Mouse (Mus musculus): ENCODE data around the gene Irf2bpl. TPM values are rescaled to one million over a fixed set of nuclear protein-coding genes. Genes with fewer than 3 reads are reported as not detected.

The Irf2bpl gene
- polyA plus RNA-seq, 1 experiment = 59.1 TPM

GRCm38 (mm10) chr12:86906395-86906794, 21.8 kb upstream of the Irf2bpl start:
- no peaks in the 10 kb centered on the region for H3K79me2 ChIP-seq (ENCODE audit: control insufficient read depth, insufficient read depth)
- peak overlapping the region; percentile 52 for H3K4me2 ChIP-seq (ENCODE audit: low read depth)
- H3K4me3 ChIP-seq = no peak overlapping the region
- TF ChIP-seq MYOG (IDR thresholded peaks at IDR 0.05; ENCODE audit: control insufficient read depth in 1 of 3, insufficient read depth in 1 of 3, insufficient read length in 2 of 3, low read depth in 2 of 3) (no peak), POLR2AphosphoS2 (IDR thresholded peaks at IDR 0.05; ENCODE audit: insufficient read length, low read depth) (no peak), REST (IDR thresholded peaks at IDR 0.05; ENCODE audit: insufficient read depth, insufficient read length) (no peak), MYOD1 (IDR thresholded peaks at IDR 0.05; ENCODE audit: control insufficient read depth in 1 of 3, insufficient read length in 2 of 3, low read depth in 2 of 3) (no peak), TCF3 (IDR thresholded peaks at IDR 0.05; ENCODE audit: insufficient read length, low read depth) (no peak), TCF12 (IDR thresholded peaks at IDR 0.05; ENCODE audit: insufficient read depth, poor library complexity, severe bottlenecking) (no peak), E2F4 (IDR thresholded peaks at IDR 0.05; ENCODE audit: insufficient read depth) (no peak), SRF (IDR thresholded peaks at IDR 0.05; ENCODE audit: control insufficient read depth, insufficient read length, low read depth) (no peak), POLR2A (IDR thresholded peaks at IDR 0.05; ENCODE audit: insufficient read length, low read depth) (no peak), CEBPB (IDR thresholded peaks at IDR 0.05; ENCODE audit: insufficient read depth, poor library complexity, severe bottlenecking) (no peak), MAX (IDR thresholded peaks at IDR 0.05; ENCODE audit: low read depth) (no peak), USF1 (IDR thresholded peaks at IDR 0.05; ENCODE audit: low read depth) (no peak)
- peaks cover 5% of the 10 kb centered on the region for H3K36me3 ChIP-seq (ENCODE audit: control insufficient read depth, insufficient read depth)
- no peak overlapping the region for H3ac ChIP-seq (ENCODE audit: control insufficient read depth, insufficient read length)
- no peaks in the 10 kb centered on the region for H3K27me3 ChIP-seq (ENCODE audit: control insufficient read depth, insufficient read depth, insufficient read length)

- Histone ChIP-seq H3K79me2 (ENCODE audit: control insufficient read depth, insufficient read depth) (no peaks in the 10 kb centered on the region), H3K4me2 (ENCODE audit: low read depth) (peak overlapping the region; percentile 52)
- TF ChIP-seq E2F4 (IDR thresholded peaks at IDR 0.05; ENCODE audit: insufficient read depth) (no peak), SRF (IDR thresholded peaks at IDR 0.05; ENCODE audit: control insufficient read depth, insufficient read length, low read depth) (no peak), CEBPB (IDR thresholded peaks at IDR 0.05; ENCODE audit: insufficient read depth, poor library complexity, severe bottlenecking) (no peak), POLR2AphosphoS2 (IDR thresholded peaks at IDR 0.05; ENCODE audit: insufficient read length, low read depth) (peak; percentile 14), USF1 (IDR thresholded peaks at IDR 0.05; ENCODE audit: low read depth) (no peak), MYOD1 (IDR thresholded peaks at IDR 0.05; ENCODE audit: control insufficient read depth in 1 of 3, insufficient read length in 2 of 3, low read depth in 2 of 3) (no peak)
Observed at GRCm38 (mm10) chr12:86905876-86906275, 21.3 kb upstream of the Irf2bpl start.

GRCm38 (mm10) chr12:86905203-86905602, 20.6 kb upstream of the Irf2bpl start:
- no peak overlapping the region for H3ac ChIP-seq (ENCODE audit: control insufficient read depth, insufficient read length)
- H3K4me3 ChIP-seq = no peak overlapping the region
- H3K27me3 ChIP-seq (ENCODE audit: control insufficient read depth, insufficient read depth, insufficient read length) = no peaks in the 10 kb centered on the region
- peaks cover 5% of the 10 kb centered on the region for H3K36me3 ChIP-seq (ENCODE audit: control insufficient read depth, insufficient read depth)
- no peaks in the 10 kb centered on the region for H3K79me2 ChIP-seq (ENCODE audit: control insufficient read depth, insufficient read depth)
- H3K4me2 ChIP-seq (ENCODE audit: low read depth) = no peak overlapping the region
- TF ChIP-seq TCF3 (IDR thresholded peaks at IDR 0.05; ENCODE audit: insufficient read length, low read depth) (no peak), POLR2AphosphoS2 (IDR thresholded peaks at IDR 0.05; ENCODE audit: insufficient read length, low read depth) (no peak), MAX (IDR thresholded peaks at IDR 0.05; ENCODE audit: low read depth) (no peak), POLR2A (IDR thresholded peaks at IDR 0.05; ENCODE audit: insufficient read length, low read depth) (no peak), MYOD1 (IDR thresholded peaks at IDR 0.05; ENCODE audit: control insufficient read depth in 1 of 3, insufficient read length in 2 of 3, low read depth in 2 of 3) (no peak), CEBPB (IDR thresholded peaks at IDR 0.05; ENCODE audit: insufficient read depth, poor library complexity, severe bottlenecking) (no peak), SRF (IDR thresholded peaks at IDR 0.05; ENCODE audit: control insufficient read depth, insufficient read length, low read depth) (no peak), MYOG (IDR thresholded peaks at IDR 0.05; ENCODE audit: control insufficient read depth in 1 of 3, insufficient read depth in 1 of 3, insufficient read length in 2 of 3, low read depth in 2 of 3) (no peak), E2F4 (IDR thresholded peaks at IDR 0.05; ENCODE audit: insufficient read depth) (no peak), USF1 (IDR thresholded peaks at IDR 0.05; ENCODE audit: low read depth) (no peak), TCF12 (IDR thresholded peaks at IDR 0.05; ENCODE audit: insufficient read depth, poor library complexity, severe bottlenecking) (no peak), REST (IDR thresholded peaks at IDR 0.05; ENCODE audit: insufficient read depth, insufficient read length) (no peak)

More at GRCm38 (mm10) chr12:86905876-86906275, 21.3 kb upstream of the Irf2bpl start:
- Histone ChIP-seq H3ac (ENCODE audit: control insufficient read depth, insufficient read length) (no peak overlapping the region), H3K27me3 (ENCODE audit: control insufficient read depth, insufficient read depth, insufficient read length) (no peaks in the 10 kb centered on the region), H3K4me3 (no peak overlapping the region), H3K36me3 (ENCODE audit: control insufficient read depth, insufficient read depth) (peaks cover 5% of the 10 kb centered on the region)

- Histone ChIP-seq H3ac (ENCODE audit: control insufficient read depth, insufficient read length) (no peak overlapping the region), H3K27me3 (ENCODE audit: control insufficient read depth, insufficient read depth, insufficient read length) (no peaks in the 10 kb centered on the region), H3K4me3 (no peak overlapping the region), H3K36me3 (ENCODE audit: control insufficient read depth, insufficient read depth) (peaks cover 5% of the 10 kb centered on the region), H3K79me2 (ENCODE audit: control insufficient read depth, insufficient read depth) (no peaks in the 10 kb centered on the region), H3K4me2 (ENCODE audit: low read depth) (no peak overlapping the region)
- TF ChIP-seq SRF (IDR thresholded peaks at IDR 0.05; ENCODE audit: control insufficient read depth, insufficient read length, low read depth) = no peak
- no peak for TF ChIP-seq TCF12 (IDR thresholded peaks at IDR 0.05; ENCODE audit: insufficient read depth, poor library complexity, severe bottlenecking)
- TF ChIP-seq MYOG (IDR thresholded peaks at IDR 0.05; ENCODE audit: control insufficient read depth in 1 of 3, insufficient read depth in 1 of 3, insufficient read length in 2 of 3, low read depth in 2 of 3) = no peak
- TF ChIP-seq E2F4 (IDR thresholded peaks at IDR 0.05; ENCODE audit: insufficient read depth) = no peak
- TF ChIP-seq POLR2AphosphoS2 (IDR thresholded peaks at IDR 0.05; ENCODE audit: insufficient read length, low read depth) = no peak
Observed at GRCm38 (mm10) chr12:86903828-86904806, 19.5 kb upstream of the Irf2bpl start.

All from myocyte (in vitro differentiated cells).